Mouse (Mus musculus) CH12.LX (cell line): ENCODE results near the gene Serpina1e. TPM values are rescaled to one million over a fixed set of nuclear protein-coding genes. Genes with fewer than 3 reads are reported as not detected.

ENCODE experiments used
- DNase-seq: peaks from one replicate; pipeline ENCODE4 v3.0.0-alpha.2; 2013; ENCODE audit errors: extremely low read depth
- H3K27ac ChIP-seq: 2 replicates; pipeline ENCODE4 v1.5.1; 2012; ENCODE audit warnings: low read depth, mild to moderate bottlenecking, control low read depth, moderate library complexity; ENCODE audit not compliant: insufficient read depth
- H3K27me3 ChIP-seq: replicated peaks from 2 replicates; pipeline ENCODE3; 2012; ENCODE audit warnings: inconsistent platforms
- H3K36me3 ChIP-seq, 2 experiments: replicated peaks in 1 of 2; 2 replicates each; pipeline versions ENCODE3 to v1.6.1; 2012; ENCODE audit warnings: inconsistent platforms in 1 of 2, low read length in 1 of 2, mild to moderate bottlenecking in 1 of 2, mixed read lengths in 1 of 2, moderate library complexity in 1 of 2; ENCODE audit not compliant: control insufficient read depth in 1 of 2, insufficient read depth in 1 of 2
- H3K4me1 ChIP-seq, 2 experiments: 2 replicates each; pipeline ENCODE4 v1.6.1; 2012; ENCODE audit warnings: inconsistent platforms in 1 of 2, moderate library complexity in 1 of 2; ENCODE audit not compliant: insufficient read depth in 2 of 2, control insufficient read depth in 1 of 2
- H3K4me2 ChIP-seq: 2 replicates; pipeline ENCODE4 v1.6.1; 2012; ENCODE audit warnings: low read depth, mild to moderate bottlenecking, control low read depth; ENCODE audit not compliant: poor library complexity, insufficient read depth, severe bottlenecking
- H3K4me3 ChIP-seq, 3 experiments: fragments of 150-350 bp in 1 of 3; sonication (generic) in 1 of 3; replicated peaks in 1 of 3; 2 replicates each; pipeline versions ENCODE3 to v1.5.1; 2011 to 2012; ENCODE audit warnings: low read depth in 2 of 3, low read length in 2 of 3, mild to moderate bottlenecking in 2 of 3, moderate library complexity in 2 of 3, control low read depth in 1 of 3, improper control_type of control experiment in 1 of 3, inconsistent platforms in 1 of 3, mixed read lengths in 1 of 3; ENCODE audit not compliant: poor library complexity in 1 of 3
- H3K79me2 ChIP-seq: replicated peaks from 2 replicates; pipeline ENCODE4 v1.6.1; 2012; ENCODE audit warnings: mild to moderate bottlenecking, moderate library complexity; ENCODE audit not compliant: control insufficient read depth, poor library complexity, insufficient read depth, severe bottlenecking; ENCODE audit errors: extremely low read depth
- H3K9ac ChIP-seq: 2 replicates; pipeline ENCODE4 v1.6.1; 2012; ENCODE audit warnings: low read depth, mild to moderate bottlenecking, control low read depth, moderate library complexity; ENCODE audit not compliant: insufficient read depth
- H3K9me3 ChIP-seq: replicated peaks from 2 replicates; pipeline ENCODE3; 2012; ENCODE audit warnings: low read length, inconsistent platforms, mixed read lengths
- BHLHE40 ChIP-seq: IDR thresholded peaks from 2 replicates; pipeline ENCODE4 v1.6.1; 2011; ENCODE audit warnings: mild to moderate bottlenecking, low read depth, low read length, improper control_type of control experiment
- CHD1 ChIP-seq: IDR thresholded peaks from 2 replicates; pipeline ENCODE4 v1.6.1; 2012; ENCODE audit warnings: low read depth, low read length, improper control_type of control experiment, inconsistent platforms
- CHD2 ChIP-seq: IDR thresholded peaks from 2 replicates; pipeline ENCODE4 v1.6.1; 2011; ENCODE audit warnings: low read length, improper control_type of control experiment
- CTCF ChIP-seq, 2 experiments: IDR thresholded peaks in 1 of 2; conservative IDR thresholded peaks in 1 of 2; 2 replicates each; pipeline ENCODE4 v1.5.1; 2011 to 2012; ENCODE audit warnings: low read depth in 2 of 2, low read length in 2 of 2, improper control_type of control experiment in 1 of 2, inconsistent platforms in 1 of 2, mild to moderate bottlenecking in 1 of 2, moderate library complexity in 1 of 2
- ELF1 ChIP-seq: IDR thresholded peaks from 2 replicates; pipeline ENCODE4 v1.6.1; 2014; ENCODE audit warnings: low read depth, mild to moderate bottlenecking, inconsistent platforms, low read length, improper control_type of control experiment
- EP300 ChIP-seq: IDR thresholded peaks from 2 replicates; pipeline ENCODE4 v1.6.1; 2011; ENCODE audit warnings: low read length, improper control_type of control experiment
- ETS1 ChIP-seq: conservative IDR thresholded peaks from 2 replicates; pipeline ENCODE4 v1.6.1; 2012; ENCODE audit warnings: low read depth, mild to moderate bottlenecking, inconsistent platforms, low read length, improper control_type of control experiment, moderate library complexity
- IRF4 ChIP-seq: IDR thresholded peaks from 2 replicates; pipeline ENCODE4 v1.6.1; 2014; ENCODE audit warnings: low read depth, mild to moderate bottlenecking, inconsistent platforms, low read length, improper control_type of control experiment
- JUND ChIP-seq: conservative IDR thresholded peaks from 2 replicates; pipeline ENCODE4 v1.6.1; 2011; ENCODE audit warnings: low read depth, low read length, improper control_type of control experiment
- KAT2A ChIP-seq: IDR thresholded peaks from 2 replicates; pipeline ENCODE4 v1.6.1; 2012; ENCODE audit warnings: low read length, improper control_type of control experiment, inconsistent platforms; ENCODE audit not compliant: insufficient replicate concordance
- MEF2A ChIP-seq: IDR thresholded peaks from 2 replicates; pipeline ENCODE4 v1.6.1; 2014; ENCODE audit warnings: low read depth, mild to moderate bottlenecking, inconsistent platforms, low read length, improper control_type of control experiment, borderline replicate concordance
- MXI1 ChIP-seq: IDR thresholded peaks from 2 replicates; pipeline ENCODE4 v1.6.1; 2011; ENCODE audit warnings: mild to moderate bottlenecking, low read depth, low read length, improper control_type of control experiment
- NRF1 ChIP-seq: IDR thresholded peaks from 2 replicates; pipeline ENCODE4 v1.6.1; 2014; ENCODE audit warnings: low read depth, mild to moderate bottlenecking, inconsistent platforms, low read length, improper control_type of control experiment, moderate library complexity
- PAX5 ChIP-seq: IDR thresholded peaks from 2 replicates; pipeline ENCODE4 v1.6.1; 2012; ENCODE audit warnings: low read length, inconsistent platforms, mixed read lengths
- POLR2AphosphoS2 ChIP-seq: IDR thresholded peaks from 2 replicates; pipeline ENCODE4 v1.6.1; 2011; ENCODE audit warnings: low read depth, low read length, improper control_type of control experiment
- RAD21 ChIP-seq: IDR thresholded peaks from 2 replicates; pipeline ENCODE4 v1.6.1; 2011; ENCODE audit warnings: low read depth, mild to moderate bottlenecking, low read length, improper control_type of control experiment, moderate library complexity
- SMC3 ChIP-seq: IDR thresholded peaks from 2 replicates; pipeline ENCODE4 v1.6.1; 2011; ENCODE audit warnings: low read depth, low read length, improper control_type of control experiment
- UBTF ChIP-seq: IDR thresholded peaks from 2 replicates; pipeline ENCODE4 v1.6.1; 2012; ENCODE audit warnings: low read depth, mild to moderate bottlenecking, inconsistent platforms, low read length, improper control_type of control experiment, moderate library complexity
- USF1 ChIP-seq: IDR thresholded peaks from 2 replicates; pipeline ENCODE4 v1.6.1; 2014; ENCODE audit warnings: low read depth, mild to moderate bottlenecking, inconsistent platforms, low read length, improper control_type of control experiment
- USF2 ChIP-seq: conservative IDR thresholded peaks from 2 replicates; pipeline ENCODE4 v1.6.1; 2011; ENCODE audit warnings: low read depth, low read length, improper control_type of control experiment
- ZC3H11A ChIP-seq: IDR thresholded peaks from 2 replicates; pipeline ENCODE4 v1.6.1; 2012; ENCODE audit warnings: low read depth, mild to moderate bottlenecking, inconsistent platforms, low read length, improper control_type of control experiment
- ZKSCAN1 ChIP-seq: IDR thresholded peaks from 2 replicates; pipeline ENCODE4 v1.6.1; 2012; ENCODE audit warnings: low read depth, inconsistent platforms, low read length, improper control_type of control experiment, borderline replicate concordance
- ZNF384 ChIP-seq: IDR thresholded peaks from 2 replicates; pipeline ENCODE4 v1.6.1; 2012; ENCODE audit warnings: low read depth, low read length, improper control_type of control experiment, inconsistent platforms
- dilution Hi-C: fragments of 300-500 bp; cut with MboI; formaldehyde crosslinking; loops from 2 replicates; pipeline ENCODE4 v1.14.3; 2020; ENCODE audit warnings: low sequenced_read_pairs; ENCODE audit not compliant: extremely low pct_unique_long_range_greater_than_20kb, extremely low pct_ligation_motif_present
- in situ Hi-C: fragments of 300-500 bp; cut with MboI; formaldehyde crosslinking; loops from 3 replicates; pipeline ENCODE4 v1.14.3; 2019; ENCODE audit warnings: low sequenced_read_pairs, low pct_ligation_motif_present, low pct_unique_long_range_greater_than_20kb, mixed read lengths
- polyA plus RNA-seq: library from polyadenylated mRNA; unstranded; fragments of >175 nt; gene quantifications from 2 replicates; pipeline ENCODE4 v1.2.1, GENCODE M21; 2012; ENCODE audit warnings: low read depth; ENCODE audit not compliant: insufficient read length
- total RNA-seq, 2 experiments: library from RNA; depleted of rRNA; stranded (reverse); fragments of 300-350 nt in 1 of 2; fragments of >200 nt in 1 of 2; gene quantifications; 2 replicates each; pipeline ENCODE4 v1.2.3; 2012 to 2014

Serpina1e gene
- total and polyA plus RNA-seq, 3 experiments: not detected

DNA sequence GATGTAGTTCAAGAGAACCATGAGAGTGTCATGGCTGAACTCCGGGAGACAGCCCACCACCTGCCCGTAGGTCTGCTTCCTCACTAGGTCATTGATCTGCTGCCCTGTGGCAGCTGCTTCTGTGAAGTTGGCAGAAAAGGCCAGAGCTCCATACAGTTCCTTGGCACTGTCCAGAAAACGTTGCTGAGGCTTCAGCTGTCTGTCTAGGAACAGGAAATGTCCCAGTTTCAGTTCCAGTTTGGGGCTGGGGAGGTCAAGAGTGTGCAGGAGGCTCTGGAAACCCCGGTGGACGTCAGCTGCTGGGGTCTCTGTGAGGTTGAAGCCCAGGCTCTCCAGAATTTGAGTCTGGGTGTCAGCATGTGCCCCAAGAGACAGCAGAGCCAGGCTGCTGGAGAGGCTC is 27.1 kb upstream of the Serpina1e start:
- dilution Hi-C loops: no loop called here
- no peak overlapping the region for H3K9ac ChIP-seq
- H3K27me3 ChIP-seq: peaks cover 65% of the 10 kb centered on the region
- peaks cover 3 to 14% of the 10 kb centered on the region in 2 experiments; a peak in 2 of 4 replicates for H3K4me1 ChIP-seq
- no peaks in the 10 kb centered on the region for H3K36me3 ChIP-seq
- H3K79me2 ChIP-seq: no peaks in the 10 kb centered on the region
- no peaks in the 10 kb centered on the region for H3K9me3 ChIP-seq
- TF ChIP-seq IRF4: peak; percentile 72
- TF ChIP-seq BHLHE40: no peak
- no peak for TF ChIP-seq CHD1
- no peak for TF ChIP-seq JUND
- no peak for TF ChIP-seq CHD2
- TF ChIP-seq CTCF (conservative IDR thresholded peaks at IDR 0.05 in 1 of 2, IDR thresholded peaks at IDR 0.05 in 1 of 2; ENCODE audit: low read depth in 2 of 2, low read length in 2 of 2): no peak
- TF ChIP-seq ELF1: no peak
- TF ChIP-seq EP300: peak; percentile 64; the same call in 1 of the 2 replicates
- TF ChIP-seq PAX5: no peak
- 0 out of 2 replicates have a peak, but pooled peaks have one; percentile 11 for TF ChIP-seq ETS1
- no peak for TF ChIP-seq ZC3H11A
- no peak for TF ChIP-seq NRF1
- no peak for TF ChIP-seq USF1
- no peak for TF ChIP-seq RAD21
- TF ChIP-seq USF2: no peak
- no peak for TF ChIP-seq ZKSCAN1
- TF ChIP-seq KAT2A: no peak
- TF ChIP-seq ZNF384: no peak
- no peak for TF ChIP-seq UBTF
- TF ChIP-seq, all 38 proteins: peak for 3
- DNase-seq: no peak
- Histone ChIP-seq H3K4me3 (no peak overlapping the region), H3K4me2 (peak overlapping the region; percentile 71), H3K27ac (no peak overlapping the region)
- in situ Hi-C loops: loop anchor here (10.0 kb wide), 1 partner anchor 439 kb away; no protein-coding TSS in a partner anchor

DNA sequence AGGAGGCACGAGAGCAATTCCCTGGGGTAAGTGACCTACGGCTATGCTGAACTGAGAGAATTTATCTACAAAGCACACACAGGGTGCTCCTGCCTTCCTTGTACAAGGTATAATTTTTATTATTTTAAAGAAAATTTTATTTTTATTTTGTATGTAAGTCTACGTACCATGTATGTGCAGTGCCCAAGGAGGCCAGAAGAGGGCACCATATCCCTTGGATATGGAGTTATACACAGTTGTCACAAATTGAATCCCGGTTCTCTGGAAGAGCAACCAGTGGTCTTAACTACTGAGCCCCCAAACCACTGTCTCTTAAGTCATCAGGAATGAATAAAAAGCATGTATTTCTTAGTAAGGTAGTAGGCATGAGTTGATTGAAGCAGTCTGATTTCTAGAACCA is 26.2 kb upstream of the Serpina1e start:
- dilution Hi-C loops (no loop called here), in situ Hi-C loops (loop anchor here (10.0 kb wide), 1 partner anchor 440 kb away; no protein-coding TSS in a partner anchor)
- Histone ChIP-seq H3K4me2 (no peak overlapping the region), H3K4me3 (no peak overlapping the region), H3K79me2 (no peaks in the 10 kb centered on the region), H3K9me3 (no peaks in the 10 kb centered on the region), H3K9ac (no peak overlapping the region), H3K36me3 (no peaks in the 10 kb centered on the region), H3K27ac (no peak overlapping the region), H3K27me3 (peaks cover 67% of the 10 kb centered on the region), H3K4me1 (peaks cover 3 to 14% of the 10 kb centered on the region in 2 experiments; a peak in 2 of 4 replicates)
- TF ChIP-seq ETS1 (no peak), SMC3 (peak; percentile 53), USF2 (no peak), CTCF (conservative IDR thresholded peaks at IDR 0.05 in 1 of 2, IDR thresholded peaks at IDR 0.05 in 1 of 2; ENCODE audit: low read depth in 2 of 2, low read length in 2 of 2) (peak; percentile 63 to 73), POLR2AphosphoS2 (no peak), MXI1 (no peak), MEF2A (no peak), RAD21 (peak; percentile 70)
- peak; percentile 42 for DNase-seq
